In the genomic region with DNA sequence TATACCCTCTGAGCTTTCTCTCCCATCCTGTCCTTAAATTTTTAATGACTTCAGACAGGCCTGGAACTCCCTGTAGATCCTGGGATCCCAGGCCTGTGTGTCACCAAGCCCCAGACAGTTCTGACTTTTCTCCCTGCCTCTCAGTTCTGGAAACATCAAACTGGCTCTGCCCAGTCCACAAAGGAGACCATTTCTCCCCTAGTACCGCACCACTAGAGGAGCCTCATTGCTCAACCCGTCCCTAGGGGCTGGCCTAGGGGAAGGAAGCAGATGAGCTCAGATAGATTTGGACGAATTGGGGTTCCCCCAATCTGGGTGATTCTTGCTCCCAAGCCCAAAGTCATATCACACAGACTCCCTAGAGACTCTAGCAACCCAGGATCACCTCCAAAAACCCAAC, we compare ENCODE assay signal across 10 mouse cellular contexts. TPM values are rescaled to one million over a fixed set of nuclear protein-coding genes. Genes with fewer than 3 reads are reported as not detected.
DNase-seq lines count a peak whose midpoint lies in the region; ATAC-seq lines count a peak whose summit lies in the region.
"Had no signal": no experiment of that assay in that cellular context is flagged by ENCODE, and none has a peak within 500 bp of the region (broad histone marks: within the 10 kb centered on the region; RNA-seq: fewer than 3 reads in every experiment).

No protein-coding gene starts in this region.

- no peaks in the 10 kb centered on the region for H3K36me3 ChIP-seq in heart, embryonic 11.5 days (ENCODE audit: control insufficient read depth, insufficient read depth, low read length)
- no peaks in the 10 kb centered on the region for H3K36me3 ChIP-seq in embryonic facial prominence, embryonic 14.5 days (ENCODE audit: control insufficient read depth, insufficient read depth, low read length)
- no peaks in the 10 kb centered on the region for H3K36me3 ChIP-seq in limb, embryonic 12.5 days

- ATAC-seq in heart, embryonic 11.5 days (replicated peaks; ENCODE audit: insufficient number of reproducible peaks, low FRiP score, low TSS enrichment), result no peak
- no peak for ATAC-seq in embryonic facial prominence, embryonic 14.5 days (ENCODE audit: low read depth)
- ATAC-seq in limb, embryonic 12.5 days (ENCODE audit: insufficient number of reproducible peaks, insufficient read depth, low FRiP score, low TSS enrichment, low read depth), result no peak
- ATAC-seq: Patski had no signal

- no peak overlapping the region; the same call in 1 of the 2 replicates for H3K4me2 ChIP-seq in heart, embryonic 11.5 days
- peak overlapping the region; percentile 76 for H3K4me2 ChIP-seq in embryonic facial prominence, embryonic 14.5 days (ENCODE audit: low read depth, low read length)
- peak overlapping the region; percentile 72 for H3K4me2 ChIP-seq in limb, embryonic 12.5 days

- H3K27ac ChIP-seq in heart, embryonic 11.5 days (ENCODE audit: low read depth, low read length), result no peak overlapping the region
- H3K27ac ChIP-seq in embryonic facial prominence, embryonic 14.5 days (replicated peaks; ENCODE audit: low read depth, low read length), result peak overlapping the region; percentile 83
- H3K27ac ChIP-seq in limb, embryonic 12.5 days, result peak overlapping the region; percentile 95

- H3K27me3 ChIP-seq in heart, embryonic 11.5 days (ENCODE audit: control insufficient read depth, insufficient read depth, low read length), result peaks cover 23% of the 10 kb centered on the region
- peaks cover 15% of the 10 kb centered on the region for H3K27me3 ChIP-seq in embryonic facial prominence, embryonic 14.5 days (replicated peaks; ENCODE audit: control insufficient read depth, insufficient read depth, low read length)
- peaks cover 65% of the 10 kb centered on the region for H3K27me3 ChIP-seq in limb, embryonic 12.5 days
- H3K27me3 ChIP-seq: Patski had no signal

- H3K4me1 ChIP-seq in heart, embryonic 11.5 days (ENCODE audit: control insufficient read depth, insufficient read depth, low read length), result peaks cover 86% of the 10 kb centered on the region
- peaks cover 88% of the 10 kb centered on the region for H3K4me1 ChIP-seq in embryonic facial prominence, embryonic 14.5 days (ENCODE audit: control insufficient read depth, insufficient read depth, low read length)
- peaks cover 92% of the 10 kb centered on the region for H3K4me1 ChIP-seq in limb, embryonic 12.5 days (replicated peaks)

- no peak overlapping the region for H3K9ac ChIP-seq in heart, embryonic 11.5 days (ENCODE audit: low read depth, low read length)
- H3K9ac ChIP-seq in embryonic facial prominence, embryonic 14.5 days (ENCODE audit: low read depth, low read length), result 0 out of 2 replicates have a peak overlapping the region, but pooled peaks have one; percentile 16
- no peak overlapping the region for H3K9ac ChIP-seq in limb, embryonic 12.5 days (replicated peaks)

- H3K9me3 ChIP-seq in heart, embryonic 11.5 days (replicated peaks; ENCODE audit: control insufficient read depth, low read length), result no peaks in the 10 kb centered on the region
- H3K9me3 ChIP-seq in embryonic facial prominence, embryonic 14.5 days (ENCODE audit: control insufficient read depth, low read length), result no peaks in the 10 kb centered on the region
- no peaks in the 10 kb centered on the region for H3K9me3 ChIP-seq in limb, embryonic 12.5 days

- no peak overlapping the region for H3K4me3 ChIP-seq in heart, embryonic 11.5 days (ENCODE audit: low read depth, low read length)
- H3K4me3 ChIP-seq in embryonic facial prominence, embryonic 14.5 days (ENCODE audit: low read depth, low read length), result no peak overlapping the region
- peak overlapping the region; percentile 43; the same call in 1 of the 2 replicates for H3K4me3 ChIP-seq in limb, embryonic 12.5 days (replicated peaks)

- 22% methylated on average over 3 of the region's 3 CpGs for WGBS in heart, embryonic 11.5 days (ENCODE audit: insufficient replicate concordance)
- 22% methylated on average over 3 of the region's 3 CpGs for WGBS in embryonic facial prominence, embryonic 14.5 days
- WGBS in limb, embryonic 12.5 days, result 11% methylated on average over 3 of the region's 3 CpGs

- DNase-seq in heart, adult 9 months (ENCODE audit: low spot score in 2 of 2), result peak; percentile 44 to 51
- peak; percentile 66 for DNase-seq in A20 (ENCODE audit: low read depth, low spot score)
- peak; percentile 38 for DNase-seq in embryonic facial prominence, embryonic 14.5 days (ENCODE audit: low spot score)
- DNase-seq in ovary, postnatal 10 days (ENCODE audit: low spot score), result no peak
- no peak for DNase-seq in kidney, postnatal 10 days
- no peak for DNase-seq in urinary bladder, postnatal 4 days (ENCODE audit: low spot score in 2 of 2)
- DNase-seq: cerebellum, postnatal 36 days had no signal

RNA-seq across cellular contexts. Expression of gene Gadd45b, which starts 5.4 kb away (rescaled TPM):
- polyA plus RNA-seq in heart, embryonic 11.5 days (2014; fragmentation: Nextera tagmentation; extraction: Ambion mirVana), result 21.3 and 25.6 TPM in 2 replicates
- polyA plus RNA-seq in embryonic facial prominence, embryonic 14.5 days (2014; fragmentation: Nextera tagmentation; extraction: Ambion mirVana), result 35.5 and 39.9 TPM in 2 replicates
- polyA plus RNA-seq in limb, embryonic 12.5 days (2016; fragmentation: Nextera tagmentation; extraction: Ambion mirVana), result 19.4 and 20.6 TPM in 2 replicates

RNA-seq across cellular contexts. Expression of gene Lmnb2, which starts 17.2 kb away (rescaled TPM):
- polyA plus RNA-seq in heart, embryonic 11.5 days (2014; fragmentation: Nextera tagmentation; extraction: Ambion mirVana), result 7.9 and 11.6 TPM in 2 replicates
- 21.6 and 22.9 TPM in 2 replicates for polyA plus RNA-seq in embryonic facial prominence, embryonic 14.5 days (2014; fragmentation: Nextera tagmentation; extraction: Ambion mirVana)
- polyA plus RNA-seq in limb, embryonic 12.5 days (2016; fragmentation: Nextera tagmentation; extraction: Ambion mirVana), result 74.8 and 75.2 TPM in 2 replicates

RNA-seq across cellular contexts. Expression of gene Timm13, which starts 34.5 kb away (rescaled TPM):
- 300 and 340 TPM in 2 replicates for polyA plus RNA-seq in heart, embryonic 11.5 days (2014; fragmentation: Nextera tagmentation; extraction: Ambion mirVana)
- 325 and 348 TPM in 2 replicates for polyA plus RNA-seq in embryonic facial prominence, embryonic 14.5 days (2014; fragmentation: Nextera tagmentation; extraction: Ambion mirVana)
- 318 and 327 TPM in 2 replicates for polyA plus RNA-seq in limb, embryonic 12.5 days (2016; fragmentation: Nextera tagmentation; extraction: Ambion mirVana)

Comparison
In these comparisons a context has a peak if more than half of its experiments do, and no peak if none do; other contexts are left out.
1. DNase-seq: peak in heart, adult 9 months (2 of 2), A20 (single experiment) and embryonic facial prominence, embryonic 14.5 days (single experiment); none in ovary, postnatal 10 days (single experiment), kidney, postnatal 10 days (single experiment) and urinary bladder, postnatal 4 days (0 of 2).